Mouse (Mus musculus) brain, embryonic 14.5 days (tissue): ENCODE measurements at regions not wholly inside any gene's neighbourhood (a gene's known extent, or its start where the extent isn't known, plus 50 kb on each side); places are given as distances from the start of the nearest gene placed in this dataset.
A peak's percentile ranks its signal among the peaks of the same experiment; 100 is the strongest.
"Not testable (repeated sequence)": the region's sequence is repeated elsewhere in the genome, so short reads cannot be mapped to it uniquely, and the experiment has no call there.

Source experiments
- DNase-seq: peaks from one replicate; pipeline ENCODE4 v3.0.0-alpha.2; 2011; ENCODE audit warnings: low read depth
- CTCF ChIP-seq: fragments of 200-500 bp; IDR thresholded peaks from 2 replicates; pipeline ENCODE4 v1.5.1; 2012; ENCODE audit warnings: inconsistent platforms, mild to moderate bottlenecking, moderate library complexity, borderline replicate concordance; ENCODE audit not compliant: insufficient read depth, insufficient read length; ENCODE audit errors: extremely low read depth
- POLR2A ChIP-seq: fragments of 200-500 bp; IDR thresholded peaks from 2 replicates; pipeline ENCODE4 v1.6.1; 2012; ENCODE audit warnings: mild to moderate bottlenecking, inconsistent platforms, borderline replicate concordance; ENCODE audit not compliant: poor library complexity, insufficient read depth, insufficient read length, severe bottlenecking; ENCODE audit errors: extremely low read depth

DNA sequence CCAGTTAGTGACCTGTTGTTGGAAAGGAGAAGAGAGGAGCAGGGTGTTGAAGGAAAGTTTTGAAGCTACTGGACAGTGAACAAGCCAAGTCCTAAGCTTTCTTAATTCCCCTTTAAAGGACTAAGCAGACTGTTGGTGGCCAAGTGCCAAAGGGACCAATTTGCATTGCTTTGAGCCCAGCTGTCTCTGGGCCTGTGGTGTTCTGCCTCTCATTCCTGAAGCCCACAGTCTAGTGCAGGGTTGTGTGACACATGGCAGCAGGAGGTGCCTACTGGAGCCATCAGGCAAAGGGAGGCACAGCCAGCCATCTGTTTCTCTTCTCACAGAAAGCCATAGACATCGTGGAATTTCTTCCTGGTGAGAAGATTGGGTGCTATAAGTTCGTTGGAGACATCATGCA is 278.6 kb downstream of the Myh15 start:
- TF ChIP-seq CTCF (no peak), POLR2A (no peak)
- peak; percentile 89 for DNase-seq

DNA sequence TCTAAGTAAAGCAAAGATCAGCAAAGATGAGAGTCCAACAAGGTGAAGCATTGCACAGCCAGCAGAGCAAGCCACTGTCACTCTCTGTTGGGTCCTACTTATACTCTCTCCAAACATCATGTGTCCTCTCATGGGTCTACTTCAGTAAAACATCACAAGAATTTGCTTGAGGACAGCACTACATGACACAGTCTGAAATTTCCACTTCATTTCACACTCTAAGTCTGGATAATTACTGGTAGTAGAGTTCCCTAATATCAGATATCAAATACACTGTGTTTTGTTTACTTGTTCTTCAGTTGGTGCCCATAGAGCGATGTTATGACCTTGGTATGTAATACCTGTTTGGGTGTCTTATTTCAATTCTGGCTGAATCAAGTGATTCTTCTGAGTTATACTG is 280.7 kb downstream of the Myh15 start:
- TF ChIP-seq POLR2A (no peak), CTCF (no peak)
- no peak for DNase-seq

DNA sequence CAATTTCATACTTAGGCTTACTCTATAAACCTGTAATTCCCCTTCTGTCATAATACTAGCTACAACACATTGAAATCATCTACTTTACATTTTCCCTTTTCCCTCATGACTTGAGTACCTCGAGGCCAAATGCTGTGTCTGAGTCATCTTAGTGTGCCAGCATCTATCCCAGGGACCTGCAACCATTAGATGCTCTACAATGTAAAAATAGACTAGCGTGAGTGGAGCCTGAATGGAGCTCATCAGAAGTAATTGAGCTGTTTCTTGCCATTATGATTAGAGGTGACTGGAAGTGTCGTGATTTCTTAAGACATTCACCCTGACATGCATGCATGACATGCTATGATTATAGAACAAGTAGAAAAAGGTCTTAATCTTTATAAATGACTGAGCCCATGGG is 301.1 kb downstream of the Myh15 start:
- TF ChIP-seq POLR2A (no peak), CTCF (no peak)

DNA sequence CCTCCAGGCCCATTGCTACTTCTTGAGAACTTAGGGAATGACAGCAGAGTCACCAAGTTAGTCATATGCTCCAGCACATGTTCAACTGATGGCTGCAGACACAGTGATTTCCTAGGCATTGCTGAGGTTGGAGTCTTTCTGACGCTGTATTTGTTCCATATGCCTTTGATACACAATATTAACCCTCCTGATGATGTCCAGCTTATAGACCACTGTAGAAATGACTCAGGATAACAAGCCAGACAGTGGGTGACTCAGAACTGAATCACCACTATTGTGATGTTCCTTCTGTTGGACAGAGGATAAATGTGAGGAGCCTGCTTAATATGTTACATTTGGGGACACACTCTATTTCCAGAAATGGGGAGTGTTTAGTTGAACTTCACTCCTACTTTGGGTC is 304.4 kb downstream of the Myh15 start:
- DNase-seq = no peak
- TF ChIP-seq CTCF (no peak), POLR2A (no peak)

More for the DNA sequence above, 301.1 kb downstream of the Myh15 start:
- DNase-seq = peak; percentile 21

- no peak for TF ChIP-seq POLR2A
- TF ChIP-seq CTCF = no peak
- no peak for DNase-seq
These were observed 312.2 kb downstream of the Myh15 start for GRCm38 (mm10) chr16:49369450-49369849.

- no peak for DNase-seq
- TF ChIP-seq POLR2A (no peak), CTCF (no peak)
These were observed 317.8 kb downstream of the Myh15 start for GRCm38 (mm10) chr16:49375108-49375507.

DNA sequence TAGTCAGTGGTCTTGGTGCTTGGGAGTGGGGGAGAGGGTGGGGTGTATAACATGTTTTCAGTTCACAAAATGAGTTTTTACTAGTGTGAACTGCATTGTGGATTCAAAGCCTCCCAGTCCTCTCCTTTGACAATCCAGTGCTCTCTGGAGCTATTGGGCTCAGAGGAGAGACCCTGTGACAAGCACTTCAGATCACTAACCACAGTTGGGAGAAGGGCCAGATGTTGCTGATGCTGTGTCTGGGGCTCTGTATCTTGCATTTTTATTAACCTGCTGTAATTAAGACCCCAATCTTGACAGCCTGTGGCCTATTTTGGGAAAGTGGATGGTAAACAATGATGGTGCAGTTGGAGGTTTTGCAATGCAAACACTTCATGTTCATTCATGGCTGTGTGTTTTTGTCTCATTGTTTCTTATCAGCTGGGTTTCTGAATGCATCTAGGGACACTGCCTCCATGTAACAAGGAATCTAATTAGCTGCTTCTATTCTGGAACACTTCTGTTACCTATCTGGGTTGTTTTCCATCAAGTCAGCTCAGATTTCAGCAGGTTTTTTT is 320.0 kb upstream of the Ift57 start:
- TF ChIP-seq POLR2A (no peak), CTCF (no peak)
- peak; percentile 72 for DNase-seq

DNA sequence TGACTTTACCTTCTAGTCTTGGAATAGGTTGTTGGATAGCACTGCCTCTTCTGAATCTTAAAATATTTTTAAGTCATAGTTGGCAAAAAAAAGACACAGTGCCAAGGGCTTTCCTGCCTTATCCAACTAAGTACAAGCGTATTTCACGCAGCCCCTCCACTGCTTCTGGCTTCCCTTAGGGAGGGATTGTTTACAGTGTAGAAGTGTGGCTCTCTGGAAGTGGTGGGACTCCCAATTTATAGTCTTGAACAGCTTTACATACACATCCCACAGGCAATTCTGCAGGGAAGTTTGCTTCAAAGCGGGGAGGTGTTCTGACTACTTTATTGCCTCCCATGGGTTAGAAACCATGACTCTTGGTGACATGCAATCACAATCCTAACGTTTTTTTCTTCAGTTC is 310.9 kb upstream of the Ift57 start:
- DNase-seq = no peak
- no peak for TF ChIP-seq CTCF
- no peak for TF ChIP-seq POLR2A

DNA sequence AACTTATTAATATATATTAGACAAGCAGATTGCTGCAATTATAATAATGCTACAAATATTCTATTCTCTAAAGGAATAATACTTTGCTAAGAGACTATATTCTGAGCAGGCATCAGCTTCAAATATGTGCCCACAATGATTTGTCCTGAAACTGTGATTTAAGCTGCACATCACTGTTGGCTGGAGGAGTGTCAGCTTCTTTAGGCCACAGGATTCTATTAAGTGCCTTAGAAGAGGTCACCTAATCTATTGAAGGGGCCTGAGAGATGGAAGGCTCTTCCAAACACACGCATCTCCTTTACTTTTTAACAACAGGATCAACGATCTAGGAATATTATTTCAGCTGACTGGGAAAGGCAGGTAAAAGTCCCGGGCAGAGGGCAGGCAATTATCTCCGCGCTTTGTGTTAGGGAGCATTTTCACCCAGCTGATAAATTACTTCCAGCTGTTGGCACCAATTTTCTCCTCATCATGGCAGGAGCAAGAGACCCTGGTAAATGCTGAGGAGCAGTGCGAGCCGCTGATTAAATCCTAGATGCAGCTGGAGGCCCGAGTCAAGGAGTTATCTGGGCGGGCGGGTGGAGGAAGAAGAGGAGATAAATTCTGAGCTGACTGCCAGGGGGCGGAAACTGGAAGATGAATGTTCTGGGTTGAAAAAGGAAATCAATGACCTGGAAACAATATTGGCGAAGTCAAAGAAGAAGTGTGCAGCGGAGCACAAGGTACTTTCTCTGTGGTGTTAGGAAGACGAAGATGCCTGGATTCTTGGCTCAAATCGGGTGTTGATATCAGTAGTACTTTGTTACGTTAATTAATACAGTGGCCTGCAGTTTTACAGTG is 290.9 kb upstream of the Ift57 start:
- peak; percentile 84 for DNase-seq
- TF ChIP-seq POLR2A (no peak), CTCF (no peak)

GRCm38 (mm10) chr16:49409235-49409634 is 289.8 kb upstream of the Ift57 start:
- no peak for DNase-seq
- TF ChIP-seq POLR2A (no peak), CTCF (no peak)

DNA sequence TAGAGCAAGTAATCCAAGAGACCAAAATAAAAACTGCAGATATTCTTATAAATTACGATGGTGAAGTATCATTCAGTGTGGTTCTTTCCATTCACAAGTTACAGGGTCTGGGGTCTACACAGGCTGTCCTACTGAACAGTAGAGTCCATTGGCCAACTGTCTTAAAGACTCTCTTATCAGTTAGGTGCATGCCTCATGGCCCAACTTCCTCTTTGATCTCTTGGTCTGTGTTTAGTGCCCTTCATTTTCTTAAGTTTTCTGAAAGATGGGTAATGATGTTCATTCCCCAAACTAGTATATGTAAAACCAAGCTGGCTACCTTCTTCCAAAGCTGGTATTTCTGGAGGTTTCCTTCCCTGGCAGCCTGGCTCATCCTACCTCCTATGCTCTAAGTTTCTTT is 268.7 kb upstream of the Ift57 start:
- TF ChIP-seq CTCF (no peak), POLR2A (no peak)

GRCm38 (mm10) chr16:49431902-49432301 is 267.1 kb upstream of the Ift57 start:
- DNase-seq = no peak
- TF ChIP-seq CTCF = no peak
- no peak for TF ChIP-seq POLR2A

More for the DNA sequence above, 268.7 kb upstream of the Ift57 start:
- no peak for DNase-seq

GRCm38 (mm10) chr16:49441225-49441624 is 257.8 kb upstream of the Ift57 start:
- TF ChIP-seq CTCF (peak; percentile 44; the same call in 1 of the 2 replicates), POLR2A (no peak)
- DNase-seq = peak; percentile 44

GRCm38 (mm10) chr16:49447356-49447755 is 251.7 kb upstream of the Ift57 start:
- not testable (repeated sequence) for DNase-seq
